Mouse (Mus musculus): ENCODE data around the gene Ints1.

GRCm38 (mm10) chr5:139818056-139818455 is 42.6 kb upstream of the Ints1 start:
- TF ChIP-seq CTCF (IDR thresholded peaks at IDR 0.05) (no peak), POLR2A (IDR thresholded peaks at IDR 0.05; ENCODE audit: insufficient read depth, low read depth, low read length) (no peak), EP300 (IDR thresholded peaks at IDR 0.05; ENCODE audit: insufficient read depth, low read depth, low read length) (no peak)
